Mouse (Mus musculus): ENCODE results near the gene Antxr1. TPM values are rescaled to one million over a fixed set of nuclear protein-coding genes. Genes with fewer than 3 reads are reported as not detected.

The Antxr1 gene
- total RNA-seq (2021), result 10 to 100 TPM; 45.4 to 46.9 TPM
- long read RNA-seq, experiment 1, partial matches to known transcripts, result 0 of 1 reads
- long read RNA-seq, experiment 1, other reads (novel, unspliced or antisense), result 1 of 1 reads
- long read RNA-seq, experiment 2, partial matches to known transcripts, result 0 of 12 reads
- long read RNA-seq, experiment 2, other reads (novel, unspliced or antisense), result 12 of 12 reads

DNA sequence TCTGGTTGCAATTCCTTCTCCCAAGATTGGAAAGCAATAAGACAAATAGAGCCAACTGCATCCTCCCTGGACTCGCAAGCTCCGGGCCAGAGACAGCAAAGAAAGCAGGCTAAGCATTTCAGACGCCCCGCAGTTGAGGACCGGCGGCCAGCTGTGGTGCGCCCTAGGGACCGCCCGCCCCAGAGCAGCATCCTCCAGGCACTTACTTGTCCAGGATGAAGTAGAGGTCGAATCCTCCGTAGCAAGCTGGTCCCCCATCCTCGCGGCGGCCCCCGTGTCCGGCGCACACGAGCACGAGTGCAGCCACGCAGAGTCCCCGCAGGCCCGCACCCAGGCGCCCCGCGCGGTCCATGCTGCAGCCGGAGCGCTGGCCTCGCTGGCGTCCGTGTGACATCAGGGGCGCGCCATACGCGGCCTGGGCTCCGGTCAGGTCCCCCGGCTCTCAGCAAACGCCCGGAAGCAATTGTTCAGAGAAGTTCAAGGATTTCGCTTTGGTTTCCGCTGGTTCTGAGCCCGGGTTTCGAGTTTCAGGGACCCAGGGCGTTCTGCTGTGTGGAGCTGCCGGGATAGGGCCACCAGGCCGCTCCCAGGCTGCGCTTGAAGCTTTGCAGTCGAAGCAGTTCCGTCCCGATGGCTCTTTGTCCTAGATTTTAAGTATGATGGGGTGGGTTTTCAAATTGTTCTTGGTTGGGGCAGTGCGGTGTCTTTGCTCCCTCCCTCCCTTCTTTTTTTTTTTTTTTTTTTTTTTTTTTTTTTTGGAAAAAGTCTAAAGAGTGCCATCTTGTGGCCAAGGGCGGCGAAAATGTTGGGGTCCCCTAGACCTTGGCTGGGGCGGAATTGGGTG lies at the start of gene Antxr1:
TSS of gene Antxr1 (minus strand) at position 731 of the 844 bp plus-strand sequence.
- DNase-seq (ENCODE audit: low spot score in 2 of 2), result peak; percentile 21 to 40

GRCm38 (mm10) chr6:87384761-87385160 lies 49.1 kb upstream of the Antxr1 start:
- DNase-seq (ENCODE audit: low spot score in 2 of 2), result no peak

- no peak for DNase-seq (ENCODE audit: low spot score in 2 of 2)
Measured at GRCm38 (mm10) chr6:87383926-87384691, 48.5 kb upstream of the Antxr1 start.

DNA sequence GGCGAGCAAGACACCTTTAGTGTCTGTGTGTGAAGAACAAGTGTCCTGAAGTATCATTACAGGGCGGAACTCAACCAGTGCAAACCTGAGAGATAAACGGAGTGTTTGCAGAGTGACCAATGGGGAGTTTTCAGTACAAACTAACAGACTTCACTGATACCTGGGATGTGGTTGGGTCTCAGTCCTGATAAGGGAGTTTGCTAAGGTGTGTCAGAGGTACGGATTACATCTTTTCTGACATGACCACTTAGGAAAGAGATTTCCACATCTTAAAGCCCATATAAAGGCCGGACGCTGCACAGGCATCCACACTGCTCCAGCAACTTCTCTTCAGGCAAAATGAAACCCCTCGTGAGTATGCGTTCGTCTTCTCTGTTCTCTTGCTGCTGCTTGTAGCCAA lies 37.4 kb upstream of the Antxr1 start, which contains the start of gene Gkn2:
TSS of gene Gkn2 (plus strand) at position 301 of the 400 bp plus-strand sequence.
- no peak for DNase-seq (ENCODE audit: low spot score in 2 of 2)

- DNase-seq (ENCODE audit: low spot score in 2 of 2), result no peak
Measured at GRCm38 (mm10) chr6:87369223-87369622, 33.6 kb upstream of the Antxr1 start.

GRCm38 (mm10) chr6:87354441-87354840 lies 18.8 kb upstream of the Antxr1 start:
- DNase-seq (ENCODE audit: low spot score in 2 of 2), result no peak

- no peak for DNase-seq (ENCODE audit: low spot score in 2 of 2)
Measured at GRCm38 (mm10) chr6:87350829-87351228, 15.2 kb upstream of the Antxr1 start, which contains the start of gene Gkn1. Gene Gkn1, minus strand, starts transcription at chr6:87350942.

- no peak for DNase-seq (ENCODE audit: low spot score in 2 of 2)
Measured at GRCm38 (mm10) chr6:87335935-87336295, 294 bp upstream of the Antxr1 start.

GRCm38 (mm10) chr6:87334361-87335090 lies 1.1 kb downstream of the Antxr1 start:
- DNase-seq (ENCODE audit: low spot score in 2 of 2), result no peak

DNA sequence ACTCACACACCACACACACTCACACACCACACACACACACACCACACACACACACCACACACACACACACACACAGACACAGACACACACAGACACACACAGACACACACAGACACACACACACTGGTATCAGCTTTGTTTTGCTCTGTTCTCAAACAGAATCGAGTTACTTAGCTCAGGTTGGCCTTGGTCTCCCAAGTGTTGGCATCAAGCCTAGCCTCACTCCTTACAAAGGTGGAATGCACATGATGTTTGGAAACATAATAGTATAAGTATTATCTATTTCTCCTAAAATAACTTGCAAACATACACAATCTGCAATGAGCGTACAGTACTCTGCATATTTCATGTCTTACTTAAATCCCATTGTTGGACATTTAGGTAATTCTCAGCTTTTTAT lies 3.2 kb downstream of the Antxr1 start:
- DNase-seq (ENCODE audit: low spot score in 2 of 2), result no peak

- no peak for DNase-seq (ENCODE audit: low spot score in 2 of 2)
Measured at GRCm38 (mm10) chr6:87328265-87329173, 7.1 kb downstream of the Antxr1 start.

DNA sequence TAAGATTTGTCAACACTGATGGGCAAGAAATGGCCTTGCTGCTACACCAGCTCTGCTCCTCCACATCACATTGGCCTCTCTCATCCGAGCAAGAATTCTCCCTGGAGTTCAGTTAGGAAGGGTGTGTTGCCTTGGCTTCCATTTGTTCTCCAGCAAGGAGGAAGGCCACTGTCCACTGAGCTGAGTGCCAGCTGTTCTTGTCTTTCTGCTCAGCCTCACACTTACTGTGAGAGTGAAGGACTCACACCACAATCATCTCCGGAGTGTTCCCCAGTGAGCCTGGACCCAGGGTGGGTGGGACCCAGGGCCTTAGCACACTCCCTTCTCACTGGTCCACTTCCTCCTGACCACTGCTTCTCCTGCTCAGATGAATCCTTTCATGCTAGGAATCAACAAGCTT lies 8.7 kb downstream of the Antxr1 start:
- DNase-seq (ENCODE audit: low spot score in 2 of 2), result no peak

DNA sequence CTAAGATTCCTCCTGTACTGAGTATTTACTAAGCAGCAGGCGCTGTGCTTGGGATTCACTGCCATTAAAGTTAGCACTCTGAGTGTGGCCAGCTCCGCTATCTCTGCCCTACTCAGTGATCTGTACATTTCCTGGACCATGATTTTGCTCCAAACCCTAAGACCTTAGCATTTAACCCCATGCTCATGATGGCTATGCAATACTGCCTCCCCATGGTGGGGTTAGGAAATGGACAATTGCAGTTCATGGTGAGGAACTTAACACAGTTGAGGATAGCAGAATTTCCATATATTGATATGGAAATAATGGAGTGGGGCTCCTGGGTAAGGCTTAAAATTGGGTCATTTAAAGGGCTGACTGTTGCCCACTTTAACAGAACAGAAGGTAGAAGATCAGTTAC lies 12.2 kb downstream of the Antxr1 start:
- no peak for DNase-seq (ENCODE audit: low spot score in 2 of 2)

DNA sequence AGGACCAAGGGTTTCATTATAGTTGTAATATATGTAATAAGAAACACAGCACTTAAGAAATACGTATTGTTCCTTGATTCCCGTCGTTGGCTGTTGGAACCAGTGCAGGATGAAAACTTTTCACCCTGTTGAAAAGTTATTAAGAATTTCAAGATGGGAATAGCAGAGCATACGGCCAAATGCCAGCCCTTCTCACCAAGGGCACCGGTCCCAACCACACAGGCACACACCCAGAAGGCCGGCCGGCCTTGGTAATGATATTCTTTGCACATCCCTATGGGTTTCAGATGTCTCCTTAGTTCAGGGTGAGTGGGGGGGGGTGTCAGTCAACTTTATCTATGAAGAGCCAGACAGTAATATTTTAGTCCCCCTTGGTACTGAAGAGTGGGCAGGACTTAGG lies 17.0 kb downstream of the Antxr1 start:
- no peak for DNase-seq (ENCODE audit: low spot score in 2 of 2)

DNA sequence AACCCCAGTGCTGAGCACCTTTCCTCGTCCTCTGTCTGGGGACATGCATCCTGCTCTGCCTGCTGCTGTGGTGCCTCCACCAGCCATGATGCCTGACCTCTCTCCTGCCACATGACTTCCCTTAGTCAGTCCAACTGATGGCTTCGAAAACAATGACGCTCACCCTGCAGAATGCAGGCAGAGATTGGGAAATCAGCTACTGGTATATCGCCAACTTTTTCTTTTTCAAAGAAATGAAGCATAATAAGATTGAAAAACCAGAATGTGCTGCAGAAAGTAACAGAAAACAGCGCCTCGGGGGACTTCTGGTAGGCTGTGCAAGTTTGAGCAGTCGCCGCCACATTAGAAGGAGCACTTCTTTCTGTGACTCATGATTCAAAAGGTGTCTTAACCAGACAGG lies 18.7 kb downstream of the Antxr1 start:
- DNase-seq (ENCODE audit: low spot score in 2 of 2), result no peak

DNA sequence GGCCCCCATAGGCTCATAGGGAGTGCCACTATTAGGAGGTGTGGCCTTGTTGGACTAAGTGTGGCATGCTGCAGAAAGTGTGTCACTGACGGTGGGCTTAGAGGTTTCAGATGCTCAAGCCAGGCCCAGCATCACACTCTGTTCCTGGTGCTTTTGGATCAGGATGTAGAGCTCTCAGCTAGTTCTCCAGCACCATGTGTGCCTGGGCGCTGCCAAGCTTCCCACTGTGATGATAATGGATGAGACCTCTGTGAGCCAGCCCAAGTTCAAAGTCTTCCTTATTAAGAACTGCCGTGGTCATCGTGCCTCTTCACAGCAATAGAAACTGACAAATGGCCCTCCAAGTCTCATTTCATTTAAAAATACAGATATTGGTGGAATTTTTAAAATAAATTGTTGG lies 22.9 kb downstream of the Antxr1 start:
- no peak for DNase-seq (ENCODE audit: low spot score in 2 of 2)

- DNase-seq (ENCODE audit: low spot score in 2 of 2), result no peak
Measured at GRCm38 (mm10) chr6:87304486-87304885, 31.1 kb downstream of the Antxr1 start.

GRCm38 (mm10) chr6:87302746-87303145 lies 32.9 kb downstream of the Antxr1 start:
- no peak for DNase-seq (ENCODE audit: low spot score in 2 of 2)

DNA sequence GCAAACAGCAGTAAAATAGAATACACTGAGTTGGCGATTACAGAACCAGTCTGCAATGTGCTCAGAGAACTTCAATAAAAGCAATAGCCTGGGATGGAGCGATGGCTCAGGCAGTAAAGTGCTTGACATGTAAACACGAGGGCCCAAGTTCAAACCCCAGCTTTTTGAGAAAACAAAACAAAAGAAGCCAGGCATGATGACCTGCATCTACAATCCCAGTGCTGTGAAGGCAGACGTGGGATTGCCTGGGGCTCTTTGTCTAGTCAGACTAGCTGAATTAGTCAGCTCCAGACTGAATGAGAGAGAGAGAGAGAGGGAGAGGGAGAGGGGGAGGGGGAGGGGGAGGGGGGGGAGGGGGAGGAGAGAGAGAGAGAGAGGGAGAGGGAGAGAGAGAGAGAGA lies 33.6 kb downstream of the Antxr1 start:
- no peak for DNase-seq (ENCODE audit: low spot score in 2 of 2)

DNA sequence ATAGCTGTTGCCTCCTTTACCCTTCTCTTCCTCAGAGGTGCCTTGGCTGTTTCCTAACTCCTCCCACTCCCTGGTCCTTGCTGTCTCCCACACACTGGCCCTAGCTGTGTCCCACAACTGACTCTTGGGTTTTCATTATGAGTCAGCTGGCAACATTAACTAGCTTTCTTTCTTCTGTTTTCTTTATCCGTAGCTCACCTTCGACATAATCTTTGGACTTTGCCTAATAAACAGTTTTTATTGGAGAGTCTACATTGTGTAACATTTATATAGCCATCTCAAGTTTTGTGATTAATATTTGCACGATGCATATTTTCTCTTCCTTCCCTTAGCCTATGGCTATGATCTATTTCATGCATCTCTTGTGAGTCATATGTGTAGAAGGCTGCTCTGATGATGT lies 40.7 kb downstream of the Antxr1 start:
- DNase-seq (ENCODE audit: low spot score in 2 of 2), result no peak
